Mouse (Mus musculus) neural tube, embryonic 15.5 days (tissue): Measurements from ENCODE around the gene Nodal. TPM values are rescaled to one million over a fixed set of nuclear protein-coding genes. Genes with fewer than 3 reads are reported as not detected.
A peak's percentile ranks its signal among the peaks of the same experiment; 100 is the strongest.

Experiments used
- ATAC-seq: fragments of 200-750 bp; cut with Nextera tagmentation; 2 replicates; pipeline ENCODE4 v1.8.0; 2017; ENCODE audit warnings: mild to moderate bottlenecking, moderate TSS enrichment, moderate library complexity; ENCODE audit not compliant: low FRiP score
- H3K27ac ChIP-seq: fragments of 300-500 bp; sonication (generic); replicated peaks from 2 replicates; pipeline ENCODE4 v1.5.1; 2015; ENCODE audit warnings: mild to moderate bottlenecking, inconsistent platforms
- H3K27me3 ChIP-seq: fragments of 300-500 bp; sonication (generic); replicated peaks from 2 replicates; pipeline ENCODE4 v1.6.1; 2015; ENCODE audit warnings: inconsistent platforms
- H3K36me3 ChIP-seq: fragments of 300-500 bp; sonication (generic); 2 replicates; pipeline ENCODE4 v1.6.1; 2015; ENCODE audit warnings: inconsistent platforms
- H3K4me1 ChIP-seq: fragments of 300-500 bp; sonication (generic); 2 replicates; pipeline ENCODE4 v1.6.1; 2015; ENCODE audit warnings: inconsistent platforms
- H3K4me2 ChIP-seq: fragments of 300-500 bp; sonication (generic); 2 replicates; pipeline ENCODE4 v1.6.1; 2015; ENCODE audit warnings: inconsistent platforms, mild to moderate bottlenecking, moderate library complexity
- H3K4me3 ChIP-seq: fragments of 300-500 bp; sonication (generic); replicated peaks from 2 replicates; pipeline ENCODE4 v1.5.1; 2015; ENCODE audit warnings: mild to moderate bottlenecking, inconsistent platforms
- H3K9ac ChIP-seq: fragments of 300-500 bp; sonication (generic); replicated peaks from 2 replicates; pipeline ENCODE4 v1.6.1; 2015; ENCODE audit warnings: mild to moderate bottlenecking, inconsistent platforms
- H3K9me3 ChIP-seq: fragments of 300-500 bp; sonication (generic); replicated peaks from 2 replicates; pipeline ENCODE4 v1.6.1; 2016; ENCODE audit warnings: inconsistent platforms
- WGBS: fragments of 180-500 bp; shearing (Covaris S2); methylation state at CpG from one replicate; pipeline ENCODE4 v1.1.7; 2015; ENCODE audit warnings: mixed read lengths; 5-methylcytosine and 5-hydroxymethylcytosine counted together
- polyA plus RNA-seq: library from polyadenylated mRNA; unstranded; fragments of >200 nt; fragmentation: Nextera tagmentation; extraction: Ambion mirVana; gene quantifications from 2 replicates; pipeline ENCODE4 v1.2.1, GENCODE M21; 2015

Nodal gene
- polyA plus RNA-seq, 1 experiment from 2014 or later, result 0.23 TPM

GRCm38 (mm10) chr10:61465009-61465408 is 47.2 kb downstream of the Nodal start:
- no peak for ATAC-seq
- H3K9ac ChIP-seq, result no peak overlapping the region
- 82% methylated on average over 4 of the region's 4 CpGs for WGBS
- no peak overlapping the region for H3K4me3 ChIP-seq
- H3K9me3 ChIP-seq, result no peaks in the 10 kb centered on the region
- H3K36me3 ChIP-seq, result no peaks in the 10 kb centered on the region
- no peaks in the 10 kb centered on the region for H3K4me1 ChIP-seq
- no peak overlapping the region for H3K4me2 ChIP-seq
- H3K27ac ChIP-seq, result no peak overlapping the region
- no peaks in the 10 kb centered on the region for H3K27me3 ChIP-seq

DNA sequence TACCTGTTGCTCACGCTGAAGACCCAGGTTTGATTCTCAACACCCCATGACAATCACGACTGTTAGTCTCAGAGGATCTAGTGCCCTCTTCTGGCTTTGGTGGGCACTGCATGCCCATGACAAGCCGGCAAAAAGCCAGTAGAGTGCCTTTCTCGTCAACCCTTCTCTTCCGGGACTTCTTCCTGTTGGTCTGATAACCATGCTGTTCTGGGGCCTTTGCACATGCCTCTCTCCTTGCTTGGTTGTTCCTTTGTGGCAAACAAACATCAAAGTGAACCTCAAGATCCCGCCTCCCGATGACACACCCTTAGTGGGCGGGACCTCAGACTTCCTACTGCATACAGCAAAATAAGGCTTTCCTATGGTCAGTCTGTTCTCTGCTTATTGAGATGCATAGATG is 48.5 kb downstream of the Nodal start:
- Histone ChIP-seq H3K9ac (no peak overlapping the region), H3K4me2 (no peak overlapping the region), H3K27me3 (no peaks in the 10 kb centered on the region), H3K36me3 (no peaks in the 10 kb centered on the region), H3K4me3 (no peak overlapping the region), H3K27ac (no peak overlapping the region), H3K9me3 (no peaks in the 10 kb centered on the region), H3K4me1 (no peaks in the 10 kb centered on the region)
- ATAC-seq, result no peak
- WGBS, result 69% methylated on average over 8 of the region's 8 CpGs

GRCm38 (mm10) chr10:61466873-61467272 is 49.1 kb downstream of the Nodal start:
- Histone ChIP-seq H3K27ac (no peak overlapping the region), H3K27me3 (no peaks in the 10 kb centered on the region), H3K9me3 (no peaks in the 10 kb centered on the region), H3K4me3 (no peak overlapping the region), H3K4me1 (no peaks in the 10 kb centered on the region), H3K9ac (no peak overlapping the region), H3K36me3 (no peaks in the 10 kb centered on the region), H3K4me2 (no peak overlapping the region)
- ATAC-seq, result no peak
- 21% methylated on average over 5 of the region's 5 CpGs for WGBS

DNA sequence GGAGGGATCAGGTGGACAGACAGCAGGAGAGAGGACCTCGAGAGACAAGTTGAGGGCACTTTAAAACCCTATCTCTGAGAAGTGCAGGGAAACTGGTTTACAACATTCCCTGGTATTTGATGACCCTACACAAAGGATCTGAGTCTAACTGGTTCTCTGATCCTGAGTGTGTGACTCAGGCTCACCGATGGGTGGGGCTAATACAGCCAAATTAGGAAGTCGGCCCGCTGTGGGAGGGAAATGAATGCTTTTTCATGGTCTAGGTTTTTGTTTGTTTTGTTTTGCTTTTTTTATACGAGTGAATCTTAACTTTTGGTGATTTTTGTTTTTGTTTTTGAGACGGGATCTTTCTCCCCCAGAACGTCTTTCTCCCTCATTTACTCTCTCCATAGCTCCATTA is 51.1 kb downstream of the Nodal start:
- 62% methylated on average over 7 of the region's 7 CpGs for WGBS

DNA sequence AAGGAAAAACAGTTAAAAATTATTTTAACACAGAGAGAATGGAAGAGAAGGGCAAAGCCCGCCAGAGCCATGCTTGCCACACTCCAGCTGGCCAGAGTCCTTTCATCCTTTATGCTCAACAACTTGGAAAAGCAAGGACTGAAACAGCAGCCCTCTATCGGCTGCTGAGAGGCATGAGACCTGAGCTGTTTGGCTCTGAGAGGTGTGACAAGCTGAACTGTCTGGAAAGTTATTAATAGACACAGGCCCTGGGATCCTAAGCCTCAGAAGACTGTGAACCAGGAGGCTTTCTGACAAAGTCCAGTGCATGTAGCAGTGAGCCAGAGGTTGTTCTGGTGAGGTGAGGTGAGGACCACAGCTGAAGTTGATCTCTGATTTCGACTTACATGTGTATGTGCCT is 55.9 kb downstream of the Nodal start:
- no peaks in the 10 kb centered on the region for H3K27me3 ChIP-seq
- H3K4me2 ChIP-seq, result no peak overlapping the region
- H3K9me3 ChIP-seq, result no peaks in the 10 kb centered on the region
- ATAC-seq, result no peak
- no peaks in the 10 kb centered on the region for H3K36me3 ChIP-seq
- 75% methylated on average over 3 of the region's 3 CpGs for WGBS
- peaks cover 23% of the 10 kb centered on the region for H3K4me1 ChIP-seq
- H3K4me3 ChIP-seq, result no peak overlapping the region
- no peak overlapping the region for H3K9ac ChIP-seq
- no peak overlapping the region for H3K27ac ChIP-seq

More for the DNA sequence above, 51.1 kb downstream of the Nodal start:
- Histone ChIP-seq H3K9ac (no peak overlapping the region), H3K27ac (no peak overlapping the region), H3K36me3 (no peaks in the 10 kb centered on the region), H3K4me2 (no peak overlapping the region), H3K4me1 (no peaks in the 10 kb centered on the region; the same call in 1 of the 2 replicates), H3K9me3 (no peaks in the 10 kb centered on the region), H3K27me3 (no peaks in the 10 kb centered on the region), H3K4me3 (no peak overlapping the region)
- ATAC-seq, result no peak

DNA sequence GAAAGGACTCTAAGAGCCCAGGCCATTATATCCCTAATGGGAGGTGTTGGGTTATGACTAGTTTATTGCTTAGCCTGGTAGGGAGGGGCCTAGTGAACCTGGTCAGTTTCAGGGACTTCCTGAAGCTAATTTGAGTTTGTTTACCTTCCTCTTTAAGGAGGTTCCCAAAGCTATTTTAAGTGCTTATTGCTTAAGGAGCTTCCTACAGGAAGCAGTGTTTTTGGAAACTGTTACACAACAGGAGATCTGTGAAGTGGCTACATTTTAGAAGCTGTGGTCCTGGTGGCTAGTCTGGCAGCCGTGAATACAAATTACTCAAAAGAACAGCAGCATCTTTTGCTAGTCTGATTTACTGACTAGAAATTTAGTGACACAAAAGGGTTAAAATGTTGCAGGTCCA is 56.6 kb downstream of the Nodal start:
- peaks cover 23% of the 10 kb centered on the region for H3K4me1 ChIP-seq
- peak overlapping the region; percentile 78 for H3K4me2 ChIP-seq
- peak overlapping the region; percentile 6; the same call in 1 of the 2 replicates for H3K9ac ChIP-seq
- no peaks in the 10 kb centered on the region for H3K9me3 ChIP-seq
- ATAC-seq, result no peak
- no peaks in the 10 kb centered on the region for H3K36me3 ChIP-seq
- no peak overlapping the region for H3K27ac ChIP-seq
- H3K27me3 ChIP-seq, result no peaks in the 10 kb centered on the region
- WGBS, result 84% methylated on average over 1 of the region's 1 CpGs
- H3K4me3 ChIP-seq, result peak overlapping the region; percentile 76; the same call in 1 of the 2 replicates

Other genes starting within 250 kb of the Nodal start
- gene Tbata, start 246.0 kb upstream of the Nodal start, polyA plus RNA-seq, result 73.7 TPM in 1 of 2 replicates, not detected in the other
- 0.43 and 0.54 TPM in 2 replicates for gene Adamts14, start 144.5 kb upstream of the Nodal start, polyA plus RNA-seq
- gene Prf1, start 120.1 kb upstream of the Nodal start, polyA plus RNA-seq, result 0.09 TPM in 1 of 2 replicates, not detected in the other
- gene Pald1, start 34.4 kb upstream of the Nodal start, polyA plus RNA-seq, result 24.9 and 27.8 TPM in 2 replicates
- 44.1 and 57.0 TPM in 2 replicates for gene Eif4ebp2, start 34.7 kb downstream of the Nodal start, polyA plus RNA-seq
- gene Lrrc20, start 57.8 kb downstream of the Nodal start, polyA plus RNA-seq, result 12.1 and 14.5 TPM in 2 replicates
- 0.42 and 0.58 TPM in 2 replicates for gene Npffr1, start 177.5 kb downstream of the Nodal start, polyA plus RNA-seq
- gene Ppa1, start 230.6 kb downstream of the Nodal start, polyA plus RNA-seq, result 200 and 209 TPM in 2 replicates